Mouse (Mus musculus) erythroblast, embryonic 14.5 days (primary cell): ENCODE measurements around the gene Exosc2.

ENCODE experiments used
- GATA1 ChIP-seq: IDR thresholded peaks from 2 replicates; pipeline ENCODE4 v1.6.1; 2012; ENCODE audit warnings: low read length, inconsistent platforms, mixed read lengths
- TAL1 ChIP-seq: IDR thresholded peaks from 3 replicates; pipeline ENCODE4 v1.6.1; 2012; ENCODE audit warnings: low read length, inconsistent platforms, mixed read lengths

- no peak for TF ChIP-seq GATA1
- no peak for TF ChIP-seq TAL1
Measured at GRCm38 (mm10) chr2:31653971-31654853, 16.3 kb upstream of the Exosc2 start.
